Mouse (Mus musculus) midbrain, embryonic 16.5 days (tissue): ENCODE measurements at regions not wholly inside any gene's neighbourhood (a gene's known extent, or its start where the extent isn't known, plus 50 kb on each side); places are given as distances from the start of the nearest gene placed in this dataset.

ENCODE experiments used
- ATAC-seq: fragments of 200-750 bp; cut with Nextera tagmentation; 2 replicates; pipeline ENCODE4 v1.8.0; 2017; ENCODE audit warnings: moderate TSS enrichment
- H3K27ac ChIP-seq: fragments of 300-500 bp; sonication (generic); 2 replicates; pipeline ENCODE4 v1.5.1; 2014; ENCODE audit warnings: mild to moderate bottlenecking, low read length, mixed read lengths
- H3K27me3 ChIP-seq: fragments of 300-500 bp; sonication (generic); 2 replicates; pipeline ENCODE4 v1.6.1; 2014; ENCODE audit warnings: low read depth, low read length, mixed read lengths; ENCODE audit not compliant: control insufficient read depth, insufficient read depth
- H3K36me3 ChIP-seq: fragments of 300-500 bp; sonication (generic); 2 replicates; pipeline ENCODE4 v1.6.1; 2014; ENCODE audit warnings: mild to moderate bottlenecking, low read length, moderate library complexity, mixed read lengths; ENCODE audit not compliant: control insufficient read depth, insufficient read depth
- H3K4me1 ChIP-seq: fragments of 300-500 bp; sonication (generic); 2 replicates; pipeline ENCODE4 v1.6.1; 2014; ENCODE audit warnings: mild to moderate bottlenecking, low read length, mixed read lengths; ENCODE audit not compliant: control insufficient read depth, insufficient read depth
- H3K4me2 ChIP-seq: fragments of 300-500 bp; sonication (generic); 2 replicates; pipeline ENCODE4 v1.6.1; 2014; ENCODE audit warnings: mild to moderate bottlenecking, low read length, mixed read lengths
- H3K4me3 ChIP-seq: fragments of 300-500 bp; sonication (generic); 2 replicates; pipeline ENCODE4 v1.5.1; 2014; ENCODE audit warnings: low read depth, mild to moderate bottlenecking, low read length, moderate library complexity, mixed read lengths
- H3K9ac ChIP-seq: fragments of 300-500 bp; sonication (generic); 2 replicates; pipeline ENCODE4 v1.6.1; 2014; ENCODE audit warnings: low read depth, low read length, mixed read lengths
- H3K9me3 ChIP-seq: fragments of 300-500 bp; sonication (generic); replicated peaks from 2 replicates; pipeline ENCODE4 v1.6.1; 2014; ENCODE audit warnings: mild to moderate bottlenecking, low read length, mixed read lengths; ENCODE audit not compliant: control insufficient read depth, poor library complexity, severe bottlenecking
- WGBS: fragments of 180-500 bp; shearing (Covaris S2); extraction: QIAGEN DNeasy Blood & Tissue Kit; methylation state at CpG from one replicate; pipeline ENCODE4 v1.1.7; 2014; 5-methylcytosine and 5-hydroxymethylcytosine counted together

DNA sequence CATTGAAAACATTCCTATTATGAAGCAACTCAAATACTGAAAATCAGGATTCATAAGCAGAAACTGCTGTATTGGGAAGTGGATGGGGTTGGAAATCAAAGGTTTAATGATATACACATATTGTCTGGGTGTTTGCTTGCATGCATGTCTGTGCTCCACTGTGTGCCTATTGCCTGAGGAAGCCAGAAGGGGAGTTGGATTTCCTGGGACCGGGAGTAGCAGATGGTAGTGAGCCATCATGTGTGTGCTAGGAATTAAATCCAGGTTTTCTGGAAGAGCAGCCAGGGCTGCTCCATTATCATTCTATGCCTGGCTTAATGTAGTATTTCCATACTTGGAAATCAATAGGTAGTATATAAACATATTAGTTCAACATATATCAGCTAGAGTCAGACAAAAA is 271.0 kb upstream of the Marcks start:
- Histone ChIP-seq H3K9ac (no peak overlapping the region), H3K27me3 (no peaks in the 10 kb centered on the region), H3K4me2 (no peak overlapping the region), H3K4me1 (no peaks in the 10 kb centered on the region), H3K9me3 (no peaks in the 10 kb centered on the region), H3K4me3 (no peak overlapping the region), H3K27ac (no peak overlapping the region), H3K36me3 (no peaks in the 10 kb centered on the region)
- ATAC-seq, result no peak
- 51% methylated on average over 1 of the region's 1 CpGs for WGBS

DNA sequence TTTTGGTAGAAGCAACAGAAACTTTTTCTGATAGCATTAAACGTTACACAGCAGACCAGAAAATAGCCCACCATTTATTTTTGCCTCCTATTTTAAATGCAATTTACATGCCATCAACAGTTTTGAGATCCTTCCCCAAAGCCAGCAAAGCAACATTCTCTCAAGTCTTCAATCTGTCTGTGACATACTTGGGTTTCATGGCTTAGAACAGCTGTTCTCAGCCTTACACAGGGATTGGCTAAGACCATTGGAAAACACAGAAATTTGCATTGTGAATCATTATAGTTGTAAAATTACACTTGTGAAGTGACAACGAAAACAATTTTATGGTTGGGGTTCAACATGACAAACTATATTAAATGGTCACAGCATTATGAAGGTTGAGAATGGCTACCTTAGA is 268.8 kb upstream of the Marcks start:
- H3K36me3 ChIP-seq, result no peaks in the 10 kb centered on the region
- H3K9ac ChIP-seq, result no peak overlapping the region
- H3K4me2 ChIP-seq, result no peak overlapping the region
- H3K4me3 ChIP-seq, result no peak overlapping the region
- H3K4me1 ChIP-seq, result no peaks in the 10 kb centered on the region
- WGBS, result 86% methylated on average over 2 of the region's 2 CpGs
- H3K27me3 ChIP-seq, result no peaks in the 10 kb centered on the region
- no peak for ATAC-seq
- no peak overlapping the region for H3K27ac ChIP-seq
- no peaks in the 10 kb centered on the region for H3K9me3 ChIP-seq

- 82% methylated on average over 4 of the region's 4 CpGs for WGBS
- Histone ChIP-seq H3K4me1 (no peaks in the 10 kb centered on the region), H3K9me3 (no peaks in the 10 kb centered on the region)
Observed at GRCm38 (mm10) chr10:37404933-37405332, 266.2 kb upstream of the Marcks start.

GRCm38 (mm10) chr10:37404407-37404806 is 265.7 kb upstream of the Marcks start:
- Histone ChIP-seq H3K36me3 (no peaks in the 10 kb centered on the region), H3K27ac (no peak overlapping the region), H3K4me2 (no peak overlapping the region), H3K4me3 (no peak overlapping the region), H3K9ac (no peak overlapping the region), H3K27me3 (no peaks in the 10 kb centered on the region), H3K9me3 (no peaks in the 10 kb centered on the region), H3K4me1 (no peaks in the 10 kb centered on the region)
- ATAC-seq, result no peak

More at GRCm38 (mm10) chr10:37404933-37405332, 266.2 kb upstream of the Marcks start:
- Histone ChIP-seq H3K27me3 (no peaks in the 10 kb centered on the region), H3K4me2 (no peak overlapping the region), H3K27ac (no peak overlapping the region), H3K36me3 (no peaks in the 10 kb centered on the region), H3K4me3 (no peak overlapping the region), H3K9ac (no peak overlapping the region)
- ATAC-seq, result no peak

GRCm38 (mm10) chr10:37402376-37402775 is 263.7 kb upstream of the Marcks start:
- H3K4me3 ChIP-seq, result no peak overlapping the region
- 91% methylated on average over 1 of the region's 1 CpGs for WGBS
- no peak overlapping the region for H3K27ac ChIP-seq
- no peaks in the 10 kb centered on the region for H3K36me3 ChIP-seq
- no peak overlapping the region for H3K9ac ChIP-seq
- no peaks in the 10 kb centered on the region for H3K27me3 ChIP-seq
- H3K4me2 ChIP-seq, result no peak overlapping the region
- no peaks in the 10 kb centered on the region for H3K9me3 ChIP-seq
- no peak for ATAC-seq
- H3K4me1 ChIP-seq, result 0 out of 2 replicates have a peak, but pooled peaks cover 2% of the 10 kb centered on the region

DNA sequence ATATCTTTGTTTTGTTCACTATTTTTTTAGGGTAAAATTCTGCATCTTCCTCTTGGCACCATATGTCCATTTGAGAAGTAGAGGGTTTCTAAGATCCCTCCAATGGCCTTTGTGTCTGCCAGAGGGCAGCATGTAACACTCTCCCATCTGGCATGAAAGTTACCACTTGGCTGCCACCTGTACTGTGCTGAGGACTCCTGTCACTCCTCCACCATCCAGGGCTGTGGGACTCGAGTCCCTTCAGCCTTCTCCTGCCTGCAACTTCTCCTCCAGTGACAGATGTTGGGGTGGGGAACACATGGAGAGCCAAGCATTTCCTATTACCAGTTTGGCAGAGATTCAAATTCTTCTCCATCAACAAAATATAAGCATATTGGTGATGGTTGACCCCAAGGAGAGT is 262.3 kb upstream of the Marcks start:
- Histone ChIP-seq H3K27me3 (no peaks in the 10 kb centered on the region), H3K4me3 (no peak overlapping the region), H3K9me3 (no peaks in the 10 kb centered on the region), H3K4me2 (no peak overlapping the region), H3K9ac (no peak overlapping the region), H3K4me1 (0 out of 2 replicates have a peak, but pooled peaks cover 2% of the 10 kb centered on the region), H3K36me3 (no peaks in the 10 kb centered on the region), H3K27ac (no peak overlapping the region)
- ATAC-seq, result no peak
- WGBS, result 57% methylated on average over 1 of the region's 1 CpGs

DNA sequence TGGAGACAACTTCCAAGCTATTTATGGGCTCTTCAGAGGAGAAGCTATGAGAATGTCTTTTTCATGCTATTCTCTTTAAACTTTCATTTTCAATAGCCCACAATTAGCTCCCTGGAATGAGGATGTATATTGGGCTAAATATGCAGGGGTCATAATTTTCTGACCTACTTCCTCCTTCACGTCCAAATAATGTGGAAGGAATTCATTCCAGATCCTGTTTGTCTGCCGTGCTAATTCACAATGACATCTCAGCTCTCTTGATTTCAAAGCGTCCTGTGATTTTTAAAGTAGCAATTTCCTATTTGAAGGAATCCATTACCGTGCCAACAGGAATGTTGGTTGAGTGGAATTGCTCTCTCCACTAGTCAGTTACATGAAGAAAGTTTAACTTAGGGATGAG is 261.7 kb upstream of the Marcks start:
- Histone ChIP-seq H3K9me3 (no peaks in the 10 kb centered on the region), H3K27me3 (no peaks in the 10 kb centered on the region), H3K36me3 (no peaks in the 10 kb centered on the region), H3K9ac (no peak overlapping the region), H3K4me2 (no peak overlapping the region), H3K4me3 (no peak overlapping the region), H3K4me1 (0 out of 2 replicates have a peak, but pooled peaks cover 2% of the 10 kb centered on the region), H3K27ac (no peak overlapping the region)
- no peak for ATAC-seq
- WGBS, result 22% methylated on average over 4 of the region's 4 CpGs

- H3K4me1 ChIP-seq, result 0 out of 2 replicates have a peak, but pooled peaks cover 2% of the 10 kb centered on the region
- H3K27ac ChIP-seq, result peak overlapping the region; percentile 47
- no peaks in the 10 kb centered on the region for H3K9me3 ChIP-seq
- WGBS, result 2% methylated on average over 18 of the region's 18 CpGs
- H3K4me3 ChIP-seq, result peak overlapping the region; percentile 40
- H3K27me3 ChIP-seq, result no peaks in the 10 kb centered on the region
- peak; percentile 95 for ATAC-seq
- no peaks in the 10 kb centered on the region for H3K36me3 ChIP-seq
- peak overlapping the region; percentile 65 for H3K4me2 ChIP-seq
- peak overlapping the region; percentile 50 for H3K9ac ChIP-seq
Observed at GRCm38 (mm10) chr10:37397271-37397991, 258.7 kb upstream of the Marcks start.

DNA sequence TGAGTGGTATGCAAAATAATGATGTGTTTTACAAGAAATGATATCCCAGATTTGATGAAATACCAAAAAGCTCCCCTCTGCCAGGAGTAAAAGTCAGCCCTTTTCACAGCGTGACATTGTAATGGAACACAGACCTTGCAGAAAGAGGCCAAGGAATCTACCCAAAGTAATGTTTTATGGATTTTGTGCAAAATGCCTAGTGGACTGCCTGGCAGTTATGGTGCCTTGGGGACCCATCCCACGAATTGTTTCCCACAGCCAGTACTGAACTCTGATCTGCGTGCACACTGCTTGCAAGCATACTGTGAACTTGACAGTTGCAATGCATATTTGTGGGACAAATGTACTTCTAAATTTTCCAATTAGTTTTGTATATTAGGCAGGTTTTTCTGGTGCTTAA is 251.3 kb upstream of the Marcks start:
- ATAC-seq, result no peak
- WGBS, result 69% methylated on average over 3 of the region's 3 CpGs
- Histone ChIP-seq H3K4me3 (no peak overlapping the region), H3K4me2 (no peak overlapping the region), H3K27ac (no peak overlapping the region), H3K36me3 (no peaks in the 10 kb centered on the region), H3K9ac (no peak overlapping the region), H3K4me1 (no peaks in the 10 kb centered on the region), H3K9me3 (no peaks in the 10 kb centered on the region), H3K27me3 (no peaks in the 10 kb centered on the region)
